Mouse (Mus musculus): ENCODE results near the gene Pdxp. TPM values are rescaled to one million over a fixed set of nuclear protein-coding genes. Genes with fewer than 3 reads are reported as not detected.

Gene Pdxp
- polyA plus RNA-seq, 1 experiment = not detected

DNA sequence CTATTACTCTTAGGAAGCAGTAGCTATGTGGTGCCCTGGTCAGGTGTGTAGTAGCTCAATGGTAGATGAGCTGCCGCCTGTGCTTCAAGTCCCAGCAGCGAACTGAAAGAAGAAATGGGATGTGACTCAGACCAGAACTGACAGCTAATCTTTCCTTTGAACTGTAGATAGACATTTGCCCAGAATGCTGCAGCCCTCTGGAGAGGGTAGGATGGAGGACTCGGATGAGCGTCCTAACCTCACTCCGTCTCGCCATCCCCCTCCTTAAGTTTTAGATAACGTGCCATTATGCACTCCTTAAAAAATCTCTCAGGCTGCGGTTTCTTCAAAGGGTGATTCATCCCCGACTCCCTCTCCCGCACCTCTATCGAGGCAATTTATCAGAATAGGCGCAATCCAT is 6.2 kb downstream of the Pdxp start:
- Histone ChIP-seq H3K4me3 (ENCODE audit: insufficient read depth, low read depth, low read length) (no peak overlapping the region), H3K27ac (ENCODE audit: insufficient read depth, low read depth, low read length) (0 out of 2 replicates have a peak overlapping the region, but pooled peaks have one; percentile 28), H3K4me1 (ENCODE audit: control insufficient read depth, insufficient read depth, low read length) (peaks cover 35% of the 10 kb centered on the region)
- WGBS = 49% methylated on average over 12 of the region's 12 CpGs
- no peak for TF ChIP-seq POLR2A (IDR thresholded peaks at IDR 0.05; ENCODE audit: insufficient read depth, low read depth, low read length)
- TF ChIP-seq CTCF (IDR thresholded peaks at IDR 0.05; ENCODE audit: insufficient read depth, low read depth, low read length) = no peak

DNA sequence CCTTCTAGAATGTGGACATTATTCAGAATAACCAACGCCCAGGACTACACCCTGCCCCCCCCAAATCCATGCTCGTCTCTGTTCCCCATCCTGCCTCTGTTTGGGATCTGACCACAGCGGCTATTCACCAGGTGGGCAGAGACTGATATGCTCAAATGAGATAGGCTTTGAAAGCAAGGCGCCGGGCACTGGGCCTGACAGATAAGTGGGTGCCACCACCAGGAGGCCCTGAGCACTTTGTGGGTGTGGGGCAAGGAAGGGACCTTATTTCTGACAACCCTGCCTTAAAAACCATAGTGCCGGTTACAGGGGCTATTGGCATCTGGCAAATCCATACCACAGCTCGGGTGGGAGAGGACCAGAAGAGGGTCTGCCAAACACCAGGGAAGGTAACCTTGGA is 9.0 kb downstream of the Pdxp start:
- WGBS = 93% methylated on average over 7 of the region's 7 CpGs
- H3K4me3 ChIP-seq (ENCODE audit: insufficient read depth, low read depth, low read length) = no peak overlapping the region
- TF ChIP-seq POLR2A (IDR thresholded peaks at IDR 0.05; ENCODE audit: insufficient read depth, low read depth, low read length) (no peak), CTCF (IDR thresholded peaks at IDR 0.05; ENCODE audit: insufficient read depth, low read depth, low read length) (no peak)
- peaks cover 41% of the 10 kb centered on the region for H3K4me1 ChIP-seq (ENCODE audit: control insufficient read depth, insufficient read depth, low read length)
- H3K27ac ChIP-seq (ENCODE audit: insufficient read depth, low read depth, low read length) = no peak overlapping the region

DNA sequence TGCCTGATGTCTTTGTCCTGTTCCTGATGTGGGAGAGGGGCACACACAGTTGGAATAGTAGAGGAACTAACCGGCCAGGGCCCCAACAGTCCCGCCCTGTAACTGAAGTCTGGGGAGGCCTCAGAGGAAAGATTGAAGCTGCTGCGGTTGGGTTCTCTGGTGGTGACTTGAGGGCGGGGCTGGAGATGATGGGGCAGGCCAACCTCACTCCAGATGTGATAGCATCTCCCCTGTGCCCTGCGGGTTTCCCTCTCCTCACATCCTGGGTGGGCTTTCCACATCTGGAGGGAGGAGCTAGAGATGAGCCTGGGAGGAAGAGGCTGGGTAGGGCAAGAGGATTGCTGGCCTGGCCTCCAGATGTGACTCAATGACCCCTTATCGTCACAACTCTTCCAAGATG is 9.9 kb downstream of the Pdxp start:
- TF ChIP-seq POLR2A (IDR thresholded peaks at IDR 0.05; ENCODE audit: insufficient read depth, low read depth, low read length) (no peak), CTCF (IDR thresholded peaks at IDR 0.05; ENCODE audit: insufficient read depth, low read depth, low read length) (no peak)
- H3K4me1 ChIP-seq (ENCODE audit: control insufficient read depth, insufficient read depth, low read length) = peaks cover 41% of the 10 kb centered on the region
- H3K4me3 ChIP-seq (ENCODE audit: insufficient read depth, low read depth, low read length) = no peak overlapping the region
- H3K27ac ChIP-seq (ENCODE audit: insufficient read depth, low read depth, low read length) = no peak overlapping the region
- WGBS = 92% methylated on average over 6 of the region's 6 CpGs

DNA sequence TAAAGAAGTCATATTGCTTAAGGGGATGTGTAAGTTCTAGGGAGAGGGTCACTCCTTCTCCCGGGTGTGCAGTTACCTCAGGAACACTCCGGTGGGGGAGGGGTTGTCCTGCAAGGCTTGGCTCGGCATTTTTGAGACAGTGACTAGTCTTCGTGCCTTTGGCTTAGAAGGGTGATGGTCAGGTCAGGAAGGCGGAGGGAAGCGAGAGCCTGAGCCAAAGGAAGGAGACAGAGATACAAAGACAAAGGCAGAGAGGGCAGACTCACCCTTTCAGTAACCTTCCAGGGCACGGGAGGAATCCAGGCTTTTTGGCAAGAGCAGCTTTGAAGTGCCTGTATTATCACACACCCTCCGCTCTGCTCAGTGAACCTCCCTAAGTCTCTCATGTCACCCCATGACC is 11.4 kb downstream of the Pdxp start:
- Histone ChIP-seq H3K4me3 (ENCODE audit: insufficient read depth, low read depth, low read length) (no peak overlapping the region), H3K4me1 (ENCODE audit: control insufficient read depth, insufficient read depth, low read length) (peaks cover 36% of the 10 kb centered on the region), H3K27ac (ENCODE audit: insufficient read depth, low read depth, low read length) (no peak overlapping the region)
- WGBS = 69% methylated on average over 8 of the region's 8 CpGs
- no peak for TF ChIP-seq POLR2A (IDR thresholded peaks at IDR 0.05; ENCODE audit: insufficient read depth, low read depth, low read length)
- no peak for TF ChIP-seq CTCF (IDR thresholded peaks at IDR 0.05; ENCODE audit: insufficient read depth, low read depth, low read length)

DNA sequence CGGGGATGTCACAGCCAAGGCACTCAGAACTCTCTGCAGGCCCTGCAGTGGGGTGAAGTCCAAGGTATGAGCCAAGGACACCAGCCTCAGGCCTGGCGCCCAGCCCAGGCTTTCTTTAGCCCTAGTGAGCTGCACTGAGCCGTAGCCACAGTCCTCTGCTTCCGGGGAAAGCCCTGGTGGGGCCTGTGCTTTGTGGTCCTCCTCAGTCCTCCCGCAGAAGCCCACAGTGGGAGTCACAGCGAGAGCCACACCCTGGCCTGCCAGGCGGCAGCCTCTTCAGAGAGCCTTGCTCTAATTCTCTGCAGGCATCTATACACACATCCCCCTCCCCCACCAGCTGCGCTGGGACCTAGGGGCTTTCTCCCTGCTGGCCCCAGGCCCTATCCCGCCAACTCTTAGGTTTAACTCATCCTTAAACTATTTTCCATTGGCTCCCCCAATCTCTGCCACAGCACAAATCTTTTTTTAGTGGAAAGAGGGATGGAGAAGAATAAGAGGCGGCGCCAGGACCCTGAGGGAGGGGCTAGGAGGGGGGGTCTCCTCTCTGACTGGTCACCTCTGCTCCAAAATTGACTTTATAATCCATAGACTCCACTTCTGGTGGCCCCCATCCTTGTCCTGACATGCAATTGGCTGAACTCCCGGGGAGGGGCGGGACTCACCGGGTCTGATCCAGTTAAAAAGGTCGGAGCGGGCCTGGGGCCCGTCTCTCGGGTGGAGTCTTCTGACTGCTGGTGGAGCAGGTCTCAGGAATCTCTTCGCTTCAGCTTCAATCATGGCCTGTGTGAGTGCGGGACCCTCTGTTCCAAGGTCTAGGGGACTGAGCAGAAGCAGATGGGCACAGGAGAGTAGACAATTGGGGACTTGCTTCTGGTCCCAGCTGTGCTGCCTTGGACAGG is 12.6 kb downstream of the Pdxp start, which contains the start of gene Lgals1:
TSS of gene Lgals1 (plus strand) at position 705 of the 899 bp plus-strand sequence.
- WGBS = 26% methylated on average over 20 of the region's 20 CpGs
- no peak within 1 kb of the TSS; the same call in 1 of the 2 replicates for H3K4me3 ChIP-seq (ENCODE audit: insufficient read depth, low read depth, low read length)
- peaks cover 33% of the 10 kb centered on the region for H3K4me1 ChIP-seq (ENCODE audit: control insufficient read depth, insufficient read depth, low read length)
- TF ChIP-seq CTCF (IDR thresholded peaks at IDR 0.05; ENCODE audit: insufficient read depth, low read depth, low read length) = no peak
- TF ChIP-seq POLR2A (IDR thresholded peaks at IDR 0.05; ENCODE audit: insufficient read depth, low read depth, low read length) = no peak
- peak within 1 kb of the TSS; percentile 55 for H3K27ac ChIP-seq (ENCODE audit: insufficient read depth, low read depth, low read length)

DNA sequence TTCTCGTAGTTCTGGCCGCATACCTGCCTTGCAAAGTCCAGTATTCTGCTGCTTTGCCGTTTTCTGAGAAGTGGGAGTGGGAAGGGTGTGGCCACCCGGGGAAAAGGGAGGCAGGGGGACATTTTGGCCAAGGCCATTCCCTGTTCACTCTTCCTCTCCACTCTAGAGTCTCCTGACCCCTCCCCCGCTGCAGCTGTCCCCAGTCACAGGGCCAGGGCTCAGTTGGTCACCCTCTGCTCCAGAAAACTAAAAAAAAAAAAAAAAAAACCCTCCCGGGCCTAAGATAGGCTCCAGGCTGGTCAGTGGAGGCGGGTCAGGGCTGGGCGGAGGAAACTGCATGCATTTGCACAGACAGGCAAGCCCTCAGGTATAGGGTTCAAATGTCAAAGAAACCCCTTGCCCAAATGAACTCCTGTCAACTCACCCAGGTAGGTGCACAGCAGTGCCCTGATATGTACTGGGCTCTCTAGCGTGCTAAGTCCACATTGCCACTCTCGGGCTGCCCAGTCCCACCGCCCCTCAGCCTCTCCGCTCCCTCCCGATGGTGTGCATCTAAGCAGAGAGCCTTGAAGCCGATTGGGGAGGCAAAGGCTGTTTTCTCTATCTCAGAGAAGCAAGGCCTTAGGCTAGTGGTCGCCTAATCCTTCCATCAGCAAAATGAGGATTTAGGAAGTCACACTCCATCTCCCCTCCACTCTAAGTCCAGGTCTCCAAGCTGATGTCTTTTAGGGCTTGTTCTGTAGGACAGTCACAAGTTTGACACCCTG is 13.5 kb downstream of the Pdxp start:
- 45% methylated on average over 15 of the region's 15 CpGs for WGBS
- no peak for TF ChIP-seq POLR2A (IDR thresholded peaks at IDR 0.05; ENCODE audit: insufficient read depth, low read depth, low read length)
- no peak for TF ChIP-seq CTCF (IDR thresholded peaks at IDR 0.05; ENCODE audit: insufficient read depth, low read depth, low read length)
- Histone ChIP-seq H3K27ac (ENCODE audit: insufficient read depth, low read depth, low read length) (peak overlapping the region; percentile 55), H3K4me3 (ENCODE audit: insufficient read depth, low read depth, low read length) (peak overlapping the region; percentile 41; the same call in 1 of the 2 replicates), H3K4me1 (ENCODE audit: control insufficient read depth, insufficient read depth, low read length) (peaks cover 33% of the 10 kb centered on the region)

DNA sequence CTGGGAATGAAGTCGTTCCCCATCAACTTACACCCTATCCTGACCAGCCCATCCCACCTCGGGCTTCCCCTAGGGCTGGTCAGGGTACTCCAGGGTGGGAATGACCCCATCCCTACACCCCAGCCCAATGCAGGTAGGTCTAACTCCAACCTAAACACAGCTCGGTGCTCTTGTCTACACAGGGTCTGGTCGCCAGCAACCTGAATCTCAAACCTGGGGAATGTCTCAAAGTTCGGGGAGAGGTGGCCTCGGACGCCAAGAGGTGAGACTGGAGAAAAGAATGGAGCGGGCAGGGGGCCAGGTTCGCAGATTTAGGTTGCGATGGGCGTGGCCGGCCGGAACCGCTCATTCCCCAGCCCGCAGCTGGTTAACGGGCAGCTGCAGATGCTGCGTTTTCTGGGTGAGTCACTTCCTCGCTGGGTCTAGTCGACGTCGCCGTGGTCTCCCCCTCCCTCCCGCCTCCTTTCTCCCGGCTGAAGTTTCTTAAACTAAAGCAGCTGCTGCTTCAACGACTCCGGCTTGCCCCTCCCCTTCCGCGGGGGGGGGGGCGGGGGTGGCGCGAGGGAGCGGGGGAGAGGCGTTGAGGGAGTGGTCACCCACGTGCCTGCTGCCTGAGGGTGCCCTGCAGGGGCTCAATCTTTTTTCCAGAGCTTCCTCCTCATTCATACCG is 14.2 kb downstream of the Pdxp start:
- Histone ChIP-seq H3K4me1 (ENCODE audit: control insufficient read depth, insufficient read depth, low read length) (peaks cover 33% of the 10 kb centered on the region), H3K27ac (ENCODE audit: insufficient read depth, low read depth, low read length) (peak overlapping the region; percentile 55), H3K4me3 (ENCODE audit: insufficient read depth, low read depth, low read length) (peak overlapping the region; percentile 41)
- under 1% methylated on average over 30 of the region's 35 CpGs for WGBS
- no peak for TF ChIP-seq POLR2A (IDR thresholded peaks at IDR 0.05; ENCODE audit: insufficient read depth, low read depth, low read length)
- TF ChIP-seq CTCF (IDR thresholded peaks at IDR 0.05; ENCODE audit: insufficient read depth, low read depth, low read length) = no peak

DNA sequence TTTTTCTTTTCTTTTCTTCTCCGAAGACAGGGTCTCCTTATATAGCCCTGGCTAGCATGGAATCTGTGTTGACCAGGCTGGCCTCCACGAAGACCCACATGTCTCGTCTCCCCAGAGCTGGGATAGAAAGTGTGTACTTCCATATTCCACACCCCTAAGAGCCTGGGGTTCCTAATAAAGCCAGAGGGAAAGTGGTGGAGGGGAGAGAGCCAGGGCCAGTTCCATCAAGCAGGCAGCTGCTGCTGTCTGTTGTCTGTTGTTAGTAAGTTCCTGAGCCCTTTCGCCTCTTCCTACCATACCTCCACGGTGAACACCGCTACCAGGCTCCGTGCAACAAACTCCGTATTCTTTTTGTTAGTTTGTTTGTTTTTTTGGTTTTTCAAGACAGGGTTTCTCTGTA is 14.8 kb downstream of the Pdxp start:
- no peak overlapping the region for H3K4me3 ChIP-seq (ENCODE audit: insufficient read depth, low read depth, low read length)
- peaks cover 33% of the 10 kb centered on the region for H3K4me1 ChIP-seq (ENCODE audit: control insufficient read depth, insufficient read depth, low read length)
- peak overlapping the region; percentile 6; the same call in 1 of the 2 replicates for H3K27ac ChIP-seq (ENCODE audit: insufficient read depth, low read depth, low read length)
- no peak for TF ChIP-seq CTCF (IDR thresholded peaks at IDR 0.05; ENCODE audit: insufficient read depth, low read depth, low read length)
- TF ChIP-seq POLR2A (IDR thresholded peaks at IDR 0.05; ENCODE audit: insufficient read depth, low read depth, low read length) = no peak
- WGBS = 46% methylated on average over 8 of the region's 8 CpGs
